Mouse (Mus musculus): ENCODE results near the gene Cdh23.

The Cdh23 gene

DNA sequence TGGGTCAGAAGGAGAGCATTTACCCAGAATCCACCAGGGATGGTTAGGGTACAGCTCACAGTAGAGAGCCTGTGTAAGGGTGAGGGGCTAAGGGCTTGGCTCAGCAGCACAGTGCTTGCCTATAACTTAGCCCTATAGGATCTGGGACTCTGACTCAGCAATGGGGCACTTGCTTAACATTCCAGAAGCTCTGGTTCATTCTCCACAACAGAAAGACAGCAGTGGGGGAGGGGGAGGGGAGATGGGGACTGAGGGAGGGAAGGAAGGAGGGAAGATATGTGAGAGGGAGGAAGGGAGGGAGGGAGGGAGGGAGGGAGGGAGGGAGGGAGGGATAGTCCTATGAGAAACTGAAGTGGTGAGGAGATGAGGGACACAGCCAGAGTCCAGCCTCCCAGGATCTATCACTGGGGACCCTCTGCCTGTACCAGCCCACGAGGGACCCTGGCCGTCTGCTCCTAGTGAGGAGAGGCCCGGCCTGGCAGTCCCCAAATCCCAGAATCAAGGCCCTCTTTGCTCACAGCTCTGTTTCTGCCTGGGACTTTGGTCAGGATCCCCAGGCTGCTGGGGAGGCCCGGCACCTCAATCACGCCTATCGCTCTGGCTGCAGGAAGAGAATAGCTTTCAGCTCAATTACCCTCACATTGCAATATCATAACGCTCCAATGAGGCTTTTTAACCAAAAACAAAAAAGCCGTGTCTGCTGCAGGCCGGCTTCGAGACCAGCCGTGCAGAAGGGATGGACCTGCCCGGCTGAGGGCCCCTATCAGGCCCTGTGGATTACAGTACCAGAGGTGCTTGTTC is 117.4 kb downstream of the Cdh23 start:
- in situ Hi-C loops (cut with MboI, MseI): no loop called here

DNA sequence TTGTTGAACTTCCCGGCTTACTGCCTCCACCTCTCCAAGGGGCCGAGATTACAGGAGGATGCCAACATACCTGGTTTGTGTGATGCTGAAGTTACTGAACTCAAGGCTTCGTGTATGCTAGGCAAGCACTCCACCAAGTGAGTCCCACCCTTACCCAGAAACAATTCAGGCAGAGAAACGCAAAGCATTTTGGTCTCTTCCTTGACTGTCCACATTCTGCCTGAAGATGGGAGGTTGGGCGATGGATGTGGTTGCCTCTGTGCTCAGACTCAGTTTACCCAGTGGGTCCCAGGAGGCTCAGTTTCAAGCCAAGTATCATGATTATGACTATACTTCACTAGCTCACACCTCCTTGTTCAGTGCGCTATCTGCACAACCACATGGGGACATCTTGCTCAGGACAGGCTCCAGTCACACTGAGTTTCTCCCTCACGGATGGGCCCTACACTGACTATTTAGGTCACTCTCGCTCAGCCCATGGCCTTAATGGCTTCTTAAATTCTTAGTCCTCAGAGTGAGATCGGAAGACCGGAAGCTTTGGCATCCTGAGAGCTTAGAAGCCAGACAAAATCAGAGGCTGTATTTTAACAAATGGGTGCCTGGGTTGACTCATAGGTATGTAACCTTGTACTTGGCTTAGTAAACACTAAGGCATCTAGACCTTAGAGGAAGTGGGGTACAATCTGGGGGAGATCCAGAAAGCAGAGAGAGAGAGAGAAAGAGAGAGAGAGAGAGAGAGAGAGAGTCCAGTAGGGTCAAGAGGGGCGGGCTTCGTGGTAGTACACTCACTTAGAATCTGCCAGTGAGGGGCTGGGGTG is 118.2 kb downstream of the Cdh23 start:
- in situ Hi-C loops (cut with MboI, MseI): no loop called here

DNA sequence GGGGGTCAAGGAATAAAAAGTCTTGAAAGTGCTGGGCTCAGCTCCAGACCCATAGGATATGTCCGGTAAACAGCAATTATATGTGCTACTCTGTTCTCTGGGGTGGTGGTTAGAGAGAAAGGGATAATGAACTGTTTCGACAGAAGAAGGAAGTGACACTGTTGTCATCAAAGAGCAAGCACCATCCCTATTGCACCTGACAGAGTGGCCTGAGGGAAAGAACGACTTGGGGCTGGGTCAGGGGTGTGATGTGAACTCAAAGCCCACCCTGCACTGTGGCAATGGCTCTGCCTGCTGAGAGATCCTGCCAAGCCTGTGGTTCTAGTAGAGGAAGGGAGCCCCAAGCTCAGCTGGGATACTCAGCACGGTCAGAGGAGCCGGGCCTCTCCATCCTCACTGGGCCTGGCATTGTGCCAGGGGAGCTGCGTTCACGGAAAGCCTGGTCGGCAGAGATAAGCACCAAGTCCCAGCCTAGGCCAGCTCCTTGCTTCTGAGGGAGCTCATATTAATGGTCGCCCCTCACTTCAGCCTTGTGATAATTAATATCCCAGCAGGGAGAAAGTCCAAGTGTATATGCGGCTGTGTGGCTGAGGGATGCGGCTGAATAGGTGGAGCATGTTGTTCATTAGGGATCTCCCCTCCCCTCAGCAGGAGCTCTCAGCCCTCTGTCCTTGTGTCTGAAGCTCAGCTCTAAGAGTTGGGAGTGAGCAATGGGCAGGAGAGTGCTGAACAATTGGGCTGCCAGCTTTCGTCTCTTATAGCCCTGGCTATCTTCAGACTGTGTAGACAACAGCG is 119.0 kb downstream of the Cdh23 start:
- in situ Hi-C loops (cut with MboI, MseI): no loop called here

DNA sequence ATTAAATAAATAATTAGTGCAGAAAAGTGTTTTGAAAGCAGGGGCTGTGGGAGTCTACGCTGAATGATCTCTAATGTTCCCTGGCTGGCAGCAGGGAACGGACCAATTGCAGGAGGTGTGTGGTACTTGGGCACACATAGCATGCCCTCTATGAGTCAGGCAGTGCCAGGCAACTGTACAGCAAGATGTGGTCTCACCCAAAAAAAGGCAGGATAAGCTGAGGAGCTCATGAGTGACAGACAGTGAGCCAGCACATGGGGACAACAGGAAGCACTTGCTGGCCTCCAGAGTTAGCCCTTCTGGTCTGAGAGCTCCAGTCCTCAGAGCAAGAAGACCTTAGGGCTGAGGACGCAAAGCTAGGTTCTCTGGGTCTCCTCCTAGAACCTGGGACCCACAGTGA is 121.4 kb downstream of the Cdh23 start:
- in situ Hi-C loops (cut with MboI, MseI): no loop called here

DNA sequence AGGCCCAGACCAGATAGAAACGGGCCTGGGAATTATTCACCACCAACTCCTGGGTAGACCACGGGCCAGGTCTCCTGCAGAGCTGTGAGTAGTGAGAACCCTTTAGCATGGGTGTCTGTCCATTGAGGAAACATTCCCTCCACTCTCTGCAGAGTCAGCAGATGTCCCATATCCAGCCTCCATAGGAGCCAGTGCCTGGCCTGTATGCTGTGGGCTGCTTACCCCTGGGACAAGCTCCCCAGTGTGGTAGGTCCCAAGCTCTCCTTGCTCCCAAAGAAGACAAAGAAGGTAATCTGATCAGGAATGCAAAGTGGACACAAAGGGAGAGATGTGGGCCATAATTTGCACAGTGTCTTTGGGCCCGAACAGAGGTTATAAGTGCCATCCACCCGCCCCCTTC is 124.8 kb downstream of the Cdh23 start:
- in situ Hi-C loops (cut with MboI, MseI): no loop called here

DNA sequence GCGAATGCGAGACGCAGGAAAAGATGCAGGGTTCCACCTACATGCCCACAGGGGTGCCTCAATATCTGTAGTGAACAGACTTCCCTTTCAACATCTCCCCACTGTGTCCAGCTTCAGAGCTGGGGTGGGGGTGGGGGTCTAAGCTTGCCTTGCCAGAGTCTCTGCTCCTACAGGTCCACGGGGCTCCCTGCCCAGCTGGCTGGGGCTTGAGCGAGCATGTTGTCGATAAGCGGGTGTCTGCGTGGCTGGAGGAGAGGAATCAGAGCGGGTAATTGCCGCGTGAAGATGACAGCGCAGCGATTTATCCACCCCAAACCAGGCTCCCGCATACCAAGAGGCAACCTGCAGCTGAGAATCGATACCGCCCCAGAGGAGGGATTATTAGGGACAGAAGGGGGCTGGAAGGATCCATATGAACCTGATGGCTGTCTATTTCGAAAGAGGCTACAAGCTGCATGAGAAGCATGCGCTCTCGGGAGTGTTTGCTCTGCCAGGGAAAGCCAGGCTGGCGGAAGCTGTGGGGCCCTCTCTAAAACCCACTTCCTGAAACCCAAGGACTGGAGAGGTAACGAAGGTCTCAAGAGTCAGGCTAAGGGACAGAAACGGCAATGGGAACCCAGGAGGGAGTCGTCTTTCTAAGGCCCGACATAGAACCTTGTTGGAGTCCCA is 129.8 kb downstream of the Cdh23 start:
- in situ Hi-C loops (cut with MboI, MseI): no loop called here

DNA sequence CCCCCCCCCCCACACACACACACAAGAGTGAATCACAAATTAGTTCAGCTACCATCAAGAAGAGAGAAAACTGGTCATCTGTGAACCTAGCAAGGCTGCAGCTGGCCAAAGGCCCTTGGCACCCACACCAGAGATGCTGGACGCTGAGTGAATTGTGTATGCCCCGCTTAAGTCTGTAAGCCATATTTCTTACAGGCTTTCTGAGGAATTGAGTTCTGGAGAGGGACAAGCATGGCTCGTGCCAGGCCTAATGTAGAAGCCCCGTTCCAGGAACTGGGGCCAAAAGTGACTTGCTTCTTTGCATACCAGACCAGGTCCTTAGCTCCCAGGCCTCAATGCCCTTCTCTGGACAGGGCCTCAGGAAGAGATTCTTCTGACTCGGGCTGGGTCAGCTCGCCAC is 132.2 kb downstream of the Cdh23 start:
- in situ Hi-C loops (cut with MboI, MseI): no loop called here

DNA sequence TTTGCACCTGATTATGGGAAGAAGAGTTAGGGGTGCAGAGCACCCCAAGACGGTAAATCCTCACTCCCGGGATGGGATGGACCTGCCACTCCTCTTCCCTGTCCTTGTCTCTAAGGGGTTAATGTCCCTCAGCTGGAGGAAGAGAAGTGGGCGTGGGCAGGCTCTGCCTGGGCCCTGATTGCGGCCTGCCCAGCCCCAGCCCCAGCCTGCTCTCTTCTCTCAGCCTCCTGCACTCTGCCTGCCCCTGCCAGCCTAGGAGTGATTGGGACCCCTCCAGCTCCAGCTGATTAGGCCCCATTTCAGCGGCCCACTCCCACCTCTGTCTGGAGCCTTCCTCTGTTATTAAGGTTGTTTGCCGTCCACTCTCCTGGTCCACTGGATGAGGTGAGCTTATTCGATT is 133.3 kb downstream of the Cdh23 start:
- in situ Hi-C loops (cut with MboI, MseI): no loop called here

DNA sequence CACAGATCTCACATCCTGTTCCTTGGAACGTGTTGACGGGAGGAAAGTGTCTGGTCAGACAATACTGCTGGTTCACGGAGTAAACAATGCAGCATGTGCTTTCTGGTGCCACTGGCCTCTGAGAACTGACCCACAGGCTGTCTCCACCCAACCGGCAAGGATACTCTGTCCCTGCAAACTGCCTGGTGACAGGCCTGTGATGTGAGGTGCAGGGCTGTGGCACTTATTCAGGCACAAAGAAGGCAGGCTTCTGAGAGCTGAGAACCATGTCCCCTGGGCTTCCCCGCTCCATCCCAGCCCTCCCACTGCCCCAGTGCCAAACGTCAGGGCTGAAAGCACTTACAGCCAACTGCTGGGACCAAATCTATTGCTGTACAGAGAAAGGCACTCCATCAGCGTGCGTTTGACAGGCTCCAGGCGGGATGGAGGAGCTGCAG is 137.8 kb downstream of the Cdh23 start:
- in situ Hi-C loops (cut with MboI, MseI): no loop called here

DNA sequence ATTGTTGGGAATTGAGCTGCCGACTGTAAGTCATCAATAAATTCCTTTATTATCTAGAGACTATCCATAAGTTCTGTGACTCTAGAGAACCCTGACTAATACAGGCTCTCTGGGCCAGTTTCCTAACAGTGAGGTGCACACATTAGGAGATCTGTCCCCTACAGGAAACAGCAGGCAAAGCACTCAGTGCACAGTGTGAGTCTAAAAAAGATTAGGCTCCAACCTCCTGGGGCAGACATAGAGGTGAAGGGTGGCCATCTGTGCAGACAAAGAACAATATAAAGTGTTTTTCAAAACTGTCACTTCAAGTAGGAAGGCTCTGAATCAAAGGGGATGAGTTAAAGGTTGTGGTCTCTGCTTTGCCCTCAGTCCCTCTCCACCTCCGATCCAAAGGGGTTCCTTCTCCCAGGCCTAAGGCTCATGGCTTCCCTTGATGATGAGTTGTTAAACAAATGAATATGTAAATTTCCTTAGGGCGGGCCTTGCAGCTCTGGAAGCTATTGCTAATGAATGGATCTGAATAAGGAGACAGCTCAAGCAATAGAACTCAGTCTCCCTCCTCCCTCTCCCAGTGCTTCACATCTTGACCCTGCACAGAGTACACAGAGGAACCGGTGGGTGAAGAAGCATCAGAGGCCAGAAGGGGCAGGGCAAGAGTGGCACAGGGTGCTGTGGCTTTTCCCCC is 143.2 kb downstream of the Cdh23 start:
- in situ Hi-C loops (cut with MboI, MseI): no loop called here

DNA sequence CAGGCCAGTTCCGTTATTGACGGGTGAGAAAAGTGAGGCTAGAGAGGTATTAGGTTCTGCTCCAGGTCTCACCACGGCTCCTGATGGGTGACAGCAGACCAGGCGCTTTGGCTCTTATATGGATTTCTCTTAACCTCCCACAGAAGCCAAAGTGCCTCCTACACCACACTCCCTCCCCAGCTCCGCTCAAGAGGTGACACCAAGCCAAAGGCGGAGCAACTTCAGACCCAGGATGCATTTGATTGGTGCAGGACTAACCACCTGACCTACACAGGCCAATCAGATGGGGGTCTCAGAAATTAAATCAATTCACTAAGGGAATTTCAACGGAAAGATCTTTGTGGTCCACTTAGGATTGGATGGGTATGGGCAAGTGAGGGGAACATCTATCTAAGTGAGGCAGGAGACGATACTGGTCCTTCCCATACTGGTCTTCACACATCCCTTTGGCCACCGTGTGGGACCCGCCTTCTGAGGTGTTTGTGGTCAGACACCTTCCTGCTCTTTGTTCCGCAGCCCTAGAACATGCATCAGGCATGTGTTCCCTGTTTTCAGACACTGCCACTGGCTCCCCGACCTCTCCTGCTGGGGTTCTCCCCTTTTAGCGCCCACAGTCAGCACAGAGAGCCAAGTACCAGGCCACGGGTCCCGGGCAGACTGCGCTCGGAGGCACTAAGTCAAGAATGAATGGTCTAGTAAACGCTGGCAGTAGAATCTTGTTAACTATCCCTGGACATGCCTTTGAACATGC is 157.0 kb downstream of the Cdh23 start:
- in situ Hi-C loops (cut with MboI, MseI): no loop called here

DNA sequence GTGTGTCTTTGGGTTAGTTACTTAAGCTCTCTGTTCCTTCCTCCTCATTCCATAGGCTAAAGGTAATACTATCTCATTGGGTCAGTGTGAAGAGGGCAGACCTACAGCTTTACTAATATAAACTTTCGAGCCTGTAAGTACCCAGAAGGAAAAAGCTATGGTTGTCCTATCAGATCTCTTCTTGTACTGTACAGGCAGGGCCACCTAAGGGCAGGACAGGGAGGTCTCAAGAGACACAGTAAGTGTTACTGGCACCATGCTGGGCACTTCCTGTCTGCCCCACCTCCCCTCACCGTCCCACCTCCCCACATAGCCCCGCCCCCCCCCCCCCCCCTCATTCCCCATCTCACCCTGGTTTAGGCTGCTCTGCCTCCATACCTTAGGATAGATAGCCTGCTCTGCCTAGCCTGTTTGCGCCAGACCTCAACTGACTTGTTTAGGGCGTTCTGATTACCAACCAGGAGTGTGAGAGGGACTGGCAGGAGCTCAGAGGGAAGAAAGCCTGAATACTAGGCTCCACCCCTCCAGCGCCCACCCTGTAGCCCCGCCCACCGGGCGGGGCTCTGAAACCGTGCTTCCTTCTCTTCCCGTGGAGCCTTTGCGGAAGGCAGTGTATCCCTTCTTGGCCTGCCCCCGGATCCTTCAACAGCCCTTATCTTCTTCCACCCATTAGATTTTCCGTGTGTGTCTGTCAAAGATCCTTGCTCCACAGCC is 160.0 kb downstream of the Cdh23 start:
- in situ Hi-C loops (cut with MboI, MseI): no loop called here

DNA sequence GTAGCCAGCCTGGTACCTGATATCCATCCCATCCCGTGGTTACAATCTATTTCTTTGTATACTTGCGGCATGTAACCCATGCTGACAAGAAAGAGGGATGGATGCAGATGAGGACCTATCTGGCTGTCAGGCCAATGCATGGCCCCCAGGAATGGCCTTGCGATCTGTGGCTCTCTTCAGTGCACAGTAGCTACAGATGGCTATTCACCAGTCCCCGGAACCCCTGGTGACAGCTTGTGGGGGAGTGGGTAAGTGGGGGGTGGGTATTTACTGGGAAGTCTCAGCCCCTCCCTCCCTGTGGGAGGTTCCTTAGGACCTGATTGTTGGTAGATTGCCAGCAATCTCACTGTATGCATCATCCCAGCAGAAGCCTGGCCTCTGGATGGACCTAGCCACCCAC is 163.8 kb downstream of the Cdh23 start:
- in situ Hi-C loops (cut with MboI, MseI): no loop called here

DNA sequence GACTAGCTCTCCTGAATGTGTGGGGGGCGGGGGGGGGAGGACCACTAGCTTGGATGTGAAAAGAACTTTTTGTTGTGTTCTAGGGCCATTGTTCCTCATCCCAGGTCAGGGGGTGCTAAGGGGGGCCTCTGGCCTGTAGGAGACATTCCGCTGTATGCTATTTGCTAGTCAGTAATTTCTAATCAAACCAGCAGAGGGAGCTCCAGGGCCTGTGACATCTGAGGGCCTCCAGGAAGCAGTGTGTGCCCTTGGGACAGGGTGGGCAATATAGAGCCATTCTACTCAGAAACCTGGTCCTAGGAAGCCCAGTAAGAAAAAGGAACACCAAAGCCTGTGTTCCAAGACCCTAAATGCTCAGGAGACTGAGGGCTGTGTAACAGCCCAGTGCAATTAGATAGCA is 164.9 kb downstream of the Cdh23 start:
- in situ Hi-C loops (cut with MboI, MseI): no loop called here

DNA sequence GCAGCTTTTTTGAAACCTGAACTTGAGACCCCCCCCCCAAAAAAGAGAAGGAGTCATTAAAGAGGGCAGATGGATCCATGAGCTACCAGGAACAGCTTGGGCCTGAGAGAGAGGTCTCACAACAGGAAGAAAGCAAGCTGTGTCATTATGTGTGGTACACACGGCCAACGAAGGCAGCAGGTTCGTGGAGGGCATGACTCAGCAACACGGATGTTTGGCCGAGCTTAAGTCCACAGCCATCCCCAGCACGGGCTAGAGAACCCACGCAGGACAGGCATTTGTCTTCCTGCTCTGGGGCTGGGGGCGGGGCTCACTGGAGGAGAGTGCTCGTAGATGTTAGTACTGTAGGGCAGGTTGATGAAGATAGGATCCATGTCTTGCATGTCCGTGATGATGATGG is 165.7 kb downstream of the Cdh23 start:
- in situ Hi-C loops (cut with MboI, MseI): no loop called here

DNA sequence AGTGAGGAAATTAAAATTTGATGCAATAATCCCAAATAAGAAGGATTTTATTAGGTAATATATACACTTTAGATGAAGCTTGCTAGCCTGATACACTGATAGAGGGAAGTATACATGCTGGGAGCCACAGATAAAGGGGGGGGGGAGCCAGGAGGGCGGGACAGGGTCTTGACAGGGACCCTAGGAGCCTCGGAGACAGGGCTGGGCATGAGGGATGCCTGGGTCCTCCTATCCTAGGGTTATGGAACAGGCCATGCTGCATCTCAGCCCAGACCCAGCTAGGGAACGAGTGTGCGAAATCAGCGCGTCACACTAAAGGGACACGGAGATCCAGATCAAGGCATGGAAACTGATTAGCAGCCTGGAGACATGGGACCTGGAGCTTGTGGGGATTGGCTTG is 168.3 kb downstream of the Cdh23 start:
- in situ Hi-C loops (cut with MboI, MseI): no loop called here

DNA sequence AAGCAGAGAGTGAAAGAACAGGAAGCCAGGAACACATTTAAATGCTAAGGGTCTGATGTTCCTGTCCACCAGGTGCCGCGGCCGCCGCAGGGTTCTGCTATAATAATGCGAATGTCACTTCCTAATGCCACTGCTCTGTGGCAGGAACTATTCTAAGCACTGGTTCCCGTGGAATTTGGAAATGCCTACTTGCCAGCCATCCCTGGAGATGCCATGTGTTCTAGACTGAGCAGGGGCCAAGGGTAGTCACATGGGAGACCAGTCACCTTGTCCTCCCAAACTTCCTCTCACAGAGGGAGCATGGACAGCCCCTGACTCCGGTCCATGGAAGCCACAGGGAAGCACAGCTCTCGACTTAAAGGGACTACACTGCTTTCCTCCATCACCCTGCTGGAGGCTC is 171.2 kb downstream of the Cdh23 start:
- in situ Hi-C loops (cut with MboI, MseI): no loop called here

DNA sequence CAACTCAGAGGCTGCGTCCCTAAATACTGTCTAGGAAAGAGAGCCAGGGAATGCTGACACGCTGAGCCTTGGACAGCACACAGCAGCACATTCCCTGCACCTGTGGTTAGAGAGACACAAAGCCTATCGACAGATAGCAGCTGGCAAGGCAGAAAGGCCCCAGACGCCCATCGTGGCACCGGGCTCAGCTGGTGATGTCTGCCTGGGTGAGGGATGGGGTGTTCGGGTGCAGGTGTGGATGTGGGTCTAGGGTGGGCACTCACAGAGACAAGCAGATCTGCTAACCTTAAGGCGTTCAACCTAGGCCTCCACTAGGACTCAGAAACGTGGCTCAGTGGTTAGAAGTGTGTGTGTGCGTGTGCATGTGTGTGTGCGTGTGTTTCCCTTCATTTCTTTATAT is 180.0 kb downstream of the Cdh23 start:
- in situ Hi-C loops (cut with MboI, MseI): loop anchor here (10.0 kb wide), 1 partner anchor 249 kb away; no protein-coding TSS in a partner anchor

DNA sequence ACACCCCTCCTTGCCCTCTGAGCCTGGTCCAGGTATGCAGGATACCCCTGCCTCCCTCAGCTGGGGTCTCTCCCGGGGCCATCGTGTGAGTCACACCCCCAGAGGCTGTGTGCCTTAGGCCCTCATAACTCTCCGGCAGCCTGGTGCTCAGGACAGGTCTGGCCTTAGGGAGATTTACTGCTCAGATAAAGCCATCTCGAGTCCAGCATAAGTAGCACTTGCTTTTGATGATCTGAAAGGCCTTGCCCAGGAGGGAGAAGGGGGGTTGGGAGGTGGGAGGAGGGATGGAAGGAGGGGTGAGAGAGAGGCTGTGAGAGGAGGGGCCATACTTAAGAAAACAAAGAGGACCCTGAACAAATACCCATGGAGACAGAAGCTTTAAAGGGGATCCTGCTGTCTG is 197.8 kb downstream of the Cdh23 start:
- in situ Hi-C loops (cut with MboI, MseI): no loop called here

DNA sequence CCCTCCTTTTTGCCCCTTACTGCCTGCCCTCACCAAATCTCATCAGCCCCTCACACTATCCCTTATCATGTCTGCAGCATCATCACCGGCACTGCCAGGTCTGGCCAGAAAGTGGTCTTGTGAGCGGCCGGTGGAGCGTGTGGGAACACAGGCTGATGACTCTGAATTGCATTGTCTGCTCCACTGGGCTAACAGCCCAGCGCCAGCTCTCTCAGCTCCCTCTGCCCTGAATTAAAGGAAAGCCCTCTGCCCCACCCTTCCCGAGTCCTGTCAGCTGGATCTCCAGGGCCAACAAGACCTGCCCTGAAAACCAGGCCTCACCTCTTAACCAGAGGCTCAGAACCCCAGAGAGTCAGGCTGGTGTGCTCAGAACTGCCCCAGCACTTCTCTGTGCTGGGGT is 201.2 kb downstream of the Cdh23 start:
- in situ Hi-C loops (cut with MboI, MseI): no loop called here

All from regulatory T cell (primary cell).